Mouse (Mus musculus) NIH3T3 (cell line): Measurements from ENCODE around the gene Aes.

Experiments used
- DNase-seq: peaks from one replicate; pipeline ENCODE4 v3.0.0-alpha.2; 2012; ENCODE audit warnings: low read depth

The Aes gene

DNA sequence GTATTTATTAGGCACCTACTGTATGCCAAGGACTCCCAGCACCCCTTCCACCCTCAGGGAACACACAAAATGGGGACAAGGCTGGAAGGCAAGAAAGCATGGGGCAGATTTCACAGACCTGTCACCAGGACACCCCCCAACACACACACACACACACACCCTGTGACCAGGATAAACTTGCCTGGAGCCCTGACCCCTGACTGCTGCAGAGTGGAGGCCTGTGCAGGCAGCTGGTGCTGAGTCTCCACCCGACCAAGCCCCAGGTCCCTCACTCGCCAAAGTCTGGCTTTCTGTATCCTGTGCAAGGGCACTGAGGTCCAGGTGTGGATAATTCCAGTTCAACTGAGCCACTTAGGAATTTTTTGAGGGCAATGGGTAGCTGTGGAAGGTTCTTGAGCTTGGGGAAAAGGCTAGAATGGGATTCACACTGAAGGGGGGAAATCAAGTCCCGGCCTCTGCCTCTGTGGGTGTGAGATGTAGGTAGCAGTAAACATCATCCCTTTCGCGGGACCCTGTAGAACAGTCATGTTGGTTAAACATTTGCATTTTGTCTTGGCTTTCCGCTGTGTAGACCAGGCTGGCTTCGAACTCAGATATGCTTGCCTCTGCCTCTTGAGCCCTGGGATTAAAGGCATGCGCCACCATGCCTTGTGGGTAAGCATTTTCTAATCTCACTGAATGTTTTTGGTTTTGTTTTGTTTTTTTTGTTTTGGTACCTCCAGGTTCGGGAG lies 10.4 kb downstream of the Aes start:
- peak; percentile 42 for DNase-seq

DNA sequence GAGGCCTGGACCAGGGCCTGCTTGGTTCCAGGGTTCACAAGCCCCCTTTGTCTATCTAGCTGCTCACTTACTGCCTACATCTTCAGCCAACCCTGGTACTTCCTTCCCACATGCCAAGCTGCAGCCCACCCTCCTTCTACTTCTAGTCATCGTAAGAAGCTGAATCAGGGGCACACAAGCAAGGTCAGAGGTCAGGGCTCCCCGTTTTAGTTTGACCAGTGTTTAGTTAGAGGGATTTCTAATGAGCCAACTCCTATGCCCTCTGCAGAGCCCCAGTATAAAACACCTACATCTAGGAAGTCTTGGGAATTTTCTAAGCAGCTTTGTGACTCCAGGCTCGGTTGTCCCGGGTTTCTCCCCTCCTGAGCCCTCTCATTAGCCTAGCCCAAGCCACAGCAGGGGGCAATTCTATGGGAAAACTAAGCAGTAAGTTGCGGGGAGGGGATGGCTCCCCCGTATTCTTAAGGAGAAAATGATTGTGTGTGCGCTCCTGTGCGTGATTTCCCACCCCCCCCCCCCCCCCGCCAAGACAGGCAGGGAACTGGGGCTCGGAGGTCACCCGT lies 11.0 kb downstream of the Aes start:
- DNase-seq = no peak

DNA sequence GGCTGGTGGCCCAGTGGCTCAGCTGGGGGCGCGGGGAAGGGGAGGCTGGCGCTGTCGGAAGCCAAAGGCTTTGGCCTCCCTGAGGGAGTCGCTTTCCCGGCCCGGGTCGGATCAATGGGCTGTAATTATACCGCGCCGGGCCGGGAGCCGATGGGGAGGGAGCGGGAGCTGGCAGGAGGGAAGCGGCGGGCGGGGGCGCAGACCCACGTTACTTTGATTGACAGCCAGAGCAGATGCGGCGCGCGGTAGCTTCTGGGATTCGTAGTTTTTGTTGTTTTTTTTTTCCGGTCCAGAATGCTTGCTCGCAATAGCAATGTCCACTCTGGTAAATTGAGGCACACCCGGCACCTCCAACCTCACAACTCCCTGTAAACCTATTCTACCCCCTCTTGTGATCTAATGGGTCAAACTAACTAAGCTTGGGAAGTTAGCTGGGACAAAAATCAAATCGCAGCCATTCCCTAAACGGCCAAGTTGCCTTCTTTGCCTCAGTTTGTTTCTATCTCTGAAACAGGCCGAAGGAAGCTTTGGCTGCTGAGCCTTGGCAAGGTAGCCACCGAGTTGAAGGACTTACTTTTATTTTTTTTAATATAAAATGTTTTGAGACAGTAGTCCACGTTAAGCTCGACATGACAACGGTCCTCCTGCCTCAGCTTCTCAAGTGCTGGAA lies 11.7 kb downstream of the Aes start:
- DNase-seq = peak; percentile 98

DNA sequence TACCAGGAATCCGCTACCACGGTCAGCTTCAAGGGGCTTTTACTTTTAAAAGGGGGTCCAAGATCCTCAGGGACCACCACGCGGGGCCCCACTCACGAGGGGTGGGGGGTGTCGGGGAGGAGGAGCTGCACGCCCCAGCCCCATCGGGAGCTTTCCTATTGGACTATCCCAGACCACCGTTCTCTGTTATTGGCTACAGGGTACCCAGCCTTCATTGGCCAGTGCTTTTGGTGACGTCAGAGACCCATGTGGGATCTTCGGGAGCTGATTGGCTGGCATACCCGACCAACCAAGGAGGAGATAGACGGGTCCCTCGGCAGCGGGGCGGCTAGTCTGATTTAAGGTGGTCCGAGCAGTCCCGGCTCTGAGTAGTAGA lies 12.2 kb downstream of the Aes start:
- DNase-seq = peak; percentile 99

DNA sequence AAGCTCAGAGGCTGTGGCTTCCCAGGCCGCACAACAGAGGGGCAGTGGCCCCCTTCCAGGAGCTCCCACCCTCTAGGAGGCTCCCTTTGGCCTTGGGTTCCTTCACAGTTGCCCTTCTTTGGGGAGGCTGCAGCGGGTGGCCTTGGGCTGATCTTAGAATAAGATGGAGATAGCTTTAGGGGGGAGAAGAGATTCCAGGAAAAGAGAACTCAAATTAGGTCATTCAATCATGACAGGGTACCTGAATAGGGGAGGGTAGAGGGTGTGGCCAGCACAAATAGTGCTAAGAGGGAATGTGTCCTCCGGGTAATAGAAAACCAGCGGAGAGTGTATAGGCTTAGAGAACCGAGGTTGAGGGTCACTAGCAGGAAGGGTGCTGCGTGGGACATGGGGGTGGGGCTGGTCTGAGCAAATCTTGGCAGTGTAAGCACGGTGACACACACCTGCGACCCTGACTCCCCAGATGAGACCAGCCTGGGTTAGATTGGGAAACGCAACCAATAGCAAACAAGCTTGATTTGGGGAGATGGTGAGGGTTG lies 12.9 kb downstream of the Aes start:
- no peak for DNase-seq

DNA sequence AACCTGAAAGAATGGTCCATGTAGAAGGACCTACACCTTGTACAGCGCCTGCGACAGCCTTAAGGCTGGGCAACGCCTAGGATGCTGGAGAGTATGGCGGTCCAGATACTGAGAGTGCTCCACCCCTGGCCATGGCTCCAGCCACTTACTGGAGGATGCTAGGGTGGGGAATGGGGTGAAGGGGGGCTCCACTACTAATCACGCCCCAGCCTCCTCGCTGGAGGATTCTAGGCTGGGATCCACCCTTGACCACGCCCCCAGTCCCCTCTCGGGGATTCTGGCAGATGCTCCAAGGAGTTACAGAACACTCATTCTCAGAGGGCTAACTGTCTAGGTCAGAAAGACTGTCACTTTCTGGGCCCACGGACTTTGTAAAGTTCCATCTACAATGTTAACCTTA lies 13.7 kb downstream of the Aes start:
- DNase-seq = no peak

DNA sequence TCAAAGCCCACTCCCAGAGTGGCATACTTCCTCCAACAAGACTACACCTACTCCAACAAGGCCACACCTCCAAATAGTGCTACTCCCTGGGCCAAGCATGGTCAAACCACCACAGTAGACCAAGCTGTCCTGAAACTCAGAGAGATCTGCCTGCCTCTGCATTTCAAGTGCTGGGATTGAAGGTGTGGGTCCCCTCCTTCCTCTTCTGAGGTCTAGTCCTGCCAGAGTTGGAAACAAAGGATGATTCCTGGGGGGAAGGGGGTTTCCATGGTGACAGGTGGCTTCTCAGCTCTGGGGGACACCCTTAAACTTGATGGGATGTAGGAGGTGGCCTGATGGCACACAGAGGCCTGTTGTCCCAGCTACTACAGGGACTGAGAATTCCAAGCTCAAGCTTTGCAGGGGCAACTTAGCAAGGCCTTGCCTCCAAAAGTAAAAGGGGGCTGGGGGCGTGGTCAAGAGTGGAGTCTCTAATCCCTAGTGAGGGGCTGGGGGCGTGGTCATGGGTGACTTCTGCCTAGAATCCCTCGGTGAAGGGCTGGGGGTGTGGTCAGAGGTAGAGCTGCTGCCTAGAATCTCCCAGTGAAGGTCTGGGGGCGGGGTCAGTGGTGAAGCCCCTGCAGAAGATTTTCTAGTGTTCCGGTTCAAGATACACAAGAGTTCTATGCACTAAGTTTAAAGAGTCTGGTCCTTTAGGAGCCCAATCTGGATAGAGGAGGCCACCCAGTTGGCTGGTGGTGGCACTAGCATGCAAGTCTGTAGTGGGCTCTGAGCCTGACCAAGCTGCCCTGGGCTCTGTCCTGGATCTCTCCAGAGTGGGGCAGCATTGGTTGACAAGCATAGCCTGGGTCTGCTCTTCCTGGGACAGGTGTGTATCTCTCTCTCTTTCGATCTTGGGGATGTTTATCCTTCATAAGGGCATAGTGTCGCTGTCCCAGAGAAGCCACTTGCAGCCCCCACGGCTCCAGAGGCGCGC lies 15.1 kb downstream of the Aes start, which contains the start of gene Tle2:
TSS of gene Tle2 (plus strand) at position 481 of the 976 bp plus-strand sequence.
- DNase-seq = peak; percentile 60

DNA sequence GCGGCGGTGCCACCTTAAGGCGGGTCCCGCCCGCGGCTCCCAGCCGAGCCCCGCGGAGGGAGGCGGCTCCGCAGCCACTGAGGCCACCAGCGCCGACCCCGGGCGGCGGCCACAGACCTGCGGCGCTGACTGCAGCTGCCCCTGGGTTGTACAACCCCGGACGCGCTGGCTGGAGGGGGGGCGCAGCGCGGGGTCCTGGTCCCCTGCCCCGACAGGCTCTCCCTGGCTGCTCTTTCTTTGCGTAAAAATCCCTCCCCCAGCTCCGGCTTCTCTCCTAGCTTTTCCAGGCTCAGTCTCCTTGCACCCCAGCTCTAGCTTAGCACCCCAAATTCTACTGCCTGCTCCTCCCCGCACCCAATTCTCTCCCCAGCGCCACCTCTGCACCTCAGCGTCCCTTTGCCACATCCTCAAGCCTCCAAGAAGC lies 15.9 kb downstream of the Aes start:
- DNase-seq = peak; percentile 61

DNA sequence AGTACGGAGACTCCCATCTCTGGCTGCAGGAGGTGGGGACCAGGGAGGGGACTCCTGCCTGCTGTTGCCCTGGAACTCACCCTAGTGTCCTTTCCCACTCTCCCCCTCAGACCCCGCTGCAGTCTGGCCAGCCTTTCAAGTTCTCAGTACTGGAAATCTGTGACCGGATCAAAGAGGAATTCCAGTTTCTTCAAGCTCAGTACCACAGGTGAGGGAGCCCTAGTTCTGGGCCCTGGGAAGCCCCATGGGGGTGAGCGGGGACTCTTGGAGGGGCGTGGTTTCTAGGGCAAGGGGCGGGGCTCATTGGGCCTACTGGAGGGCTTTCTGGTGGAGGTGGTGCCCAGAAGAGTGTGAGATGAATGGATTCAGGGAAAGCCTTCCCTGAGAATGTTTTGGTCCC lies 16.4 kb downstream of the Aes start:
- DNase-seq = peak; percentile 74

DNA sequence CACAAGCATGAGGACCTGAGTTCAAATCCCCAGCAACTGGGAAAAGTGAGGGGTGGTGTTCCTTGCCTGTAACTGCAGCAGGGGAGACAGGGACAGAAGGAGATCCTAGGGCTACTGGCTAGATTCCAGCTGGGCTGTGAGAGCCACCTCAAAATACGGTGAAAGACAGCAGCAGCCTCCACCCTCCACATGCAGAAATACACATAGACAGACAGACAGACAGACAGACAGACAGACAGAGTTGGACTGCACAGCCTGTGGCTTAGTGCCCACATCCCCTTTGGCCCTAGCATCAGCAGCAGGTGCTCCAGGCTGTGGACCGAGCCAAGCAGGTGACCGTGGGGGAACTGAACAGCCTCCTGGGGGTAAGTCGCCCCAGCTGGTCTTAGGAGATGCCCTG lies 20.7 kb downstream of the Aes start:
- DNase-seq = no peak

DNA sequence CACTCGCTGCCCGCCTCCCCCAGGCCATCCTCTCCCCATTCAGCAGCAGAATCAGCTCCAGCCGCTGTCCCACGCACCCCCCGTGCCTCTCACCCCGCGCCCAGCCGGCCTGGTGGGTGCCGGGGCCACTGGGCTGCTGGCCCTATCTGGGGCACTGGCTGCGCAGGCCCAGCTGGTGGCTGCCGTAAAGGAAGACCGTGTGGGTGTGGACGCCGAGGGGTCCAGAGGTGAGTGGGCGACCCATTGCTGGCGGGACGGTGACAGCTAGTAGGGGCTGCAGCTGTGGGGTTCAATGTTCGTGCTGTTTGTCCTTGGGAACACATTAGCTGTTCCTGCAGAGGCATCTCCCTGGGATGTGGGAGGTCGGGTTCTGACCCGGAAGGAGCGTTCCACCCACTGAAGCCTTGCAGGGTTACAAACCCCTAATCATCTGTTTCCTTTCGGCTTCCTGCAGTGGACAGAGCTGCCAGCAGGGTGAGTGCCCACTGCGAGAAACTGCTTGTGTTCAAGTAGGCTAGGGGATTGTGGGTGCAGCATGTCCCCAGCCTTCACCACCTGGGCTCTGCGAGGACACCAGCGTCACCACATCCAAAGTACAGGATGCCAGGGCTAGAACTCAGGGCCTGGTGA lies 21.3 kb downstream of the Aes start:
- DNase-seq = no peak

DNA sequence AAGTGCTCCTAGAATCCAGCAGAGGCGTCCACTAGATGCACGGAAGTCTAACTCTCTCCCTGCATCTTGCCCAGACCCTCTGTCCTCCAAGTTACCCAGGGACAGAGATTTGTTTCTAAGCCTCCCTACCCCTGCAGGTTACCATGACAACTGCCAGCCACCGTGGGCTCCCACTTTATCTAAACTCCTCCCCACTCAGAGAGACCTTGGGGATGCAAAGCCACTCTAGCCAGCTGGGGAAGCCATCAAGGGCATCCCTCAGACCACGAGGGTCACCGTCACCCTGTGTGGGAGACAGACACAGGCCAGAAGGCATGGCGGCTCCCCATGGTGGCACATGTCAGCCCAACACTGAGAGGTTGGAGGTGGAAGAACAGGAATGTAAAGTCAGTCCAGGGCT lies 24.1 kb downstream of the Aes start:
- no peak for DNase-seq

DNA sequence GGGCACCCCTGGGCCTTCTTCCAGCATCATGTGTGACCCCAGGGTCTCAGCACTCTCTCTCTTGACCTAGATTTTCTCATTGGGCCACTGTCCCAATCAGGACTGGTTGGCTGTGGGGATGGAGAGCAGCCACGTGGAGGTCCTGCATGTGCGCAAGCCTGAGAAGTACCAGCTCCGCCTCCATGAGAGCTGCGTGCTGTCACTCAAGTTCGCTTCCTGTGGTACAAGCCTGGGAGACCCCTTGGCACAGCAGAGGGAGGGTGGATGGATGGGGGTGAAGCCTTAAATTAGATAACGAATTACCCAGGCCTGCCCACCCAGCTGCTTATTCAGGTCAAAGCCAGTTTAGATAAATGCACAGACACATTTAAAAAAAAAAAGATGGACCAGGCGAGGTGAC lies 29.5 kb downstream of the Aes start:
- no peak for DNase-seq

DNA sequence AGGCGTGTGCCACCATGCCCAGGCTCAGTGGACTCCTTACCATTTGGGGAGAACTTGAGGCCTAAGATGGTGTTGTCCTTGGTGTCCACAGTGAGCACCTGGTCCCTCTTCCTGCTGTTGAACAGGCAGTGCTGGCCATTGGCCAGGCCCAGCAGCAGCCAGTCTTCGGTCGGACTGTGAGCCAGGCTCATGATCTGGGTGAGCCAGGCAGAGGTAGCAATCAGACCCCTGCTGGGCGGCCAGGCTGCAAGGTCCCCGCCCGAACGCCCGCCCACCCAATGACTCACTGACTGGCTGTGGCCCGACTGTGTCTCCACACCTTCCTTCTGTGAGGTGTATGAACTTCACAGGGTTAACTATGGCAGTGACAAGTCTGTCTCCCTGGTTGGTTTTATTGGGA lies 32.6 kb downstream of the Aes start:
- peak; percentile 50 for DNase-seq

DNA sequence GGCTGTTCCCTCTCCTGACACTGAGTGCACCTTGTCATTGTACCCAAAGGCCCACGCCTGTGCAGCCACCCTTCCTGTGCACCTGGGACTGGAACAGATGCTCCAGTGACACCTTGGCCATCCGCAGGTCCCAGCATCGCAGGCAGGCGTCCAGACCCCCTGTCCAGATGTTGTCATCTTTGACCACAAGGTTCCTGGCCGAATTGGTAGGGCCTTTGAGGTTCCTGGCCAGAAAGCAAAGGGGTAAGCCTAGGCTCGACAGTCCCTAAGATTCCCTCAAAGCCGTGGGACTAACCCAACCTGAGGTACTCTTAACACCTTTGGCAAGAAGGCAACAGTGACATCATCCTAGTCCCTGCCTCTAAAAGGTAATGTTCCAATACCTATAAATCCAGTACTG lies 33.3 kb downstream of the Aes start:
- DNase-seq = no peak

DNA sequence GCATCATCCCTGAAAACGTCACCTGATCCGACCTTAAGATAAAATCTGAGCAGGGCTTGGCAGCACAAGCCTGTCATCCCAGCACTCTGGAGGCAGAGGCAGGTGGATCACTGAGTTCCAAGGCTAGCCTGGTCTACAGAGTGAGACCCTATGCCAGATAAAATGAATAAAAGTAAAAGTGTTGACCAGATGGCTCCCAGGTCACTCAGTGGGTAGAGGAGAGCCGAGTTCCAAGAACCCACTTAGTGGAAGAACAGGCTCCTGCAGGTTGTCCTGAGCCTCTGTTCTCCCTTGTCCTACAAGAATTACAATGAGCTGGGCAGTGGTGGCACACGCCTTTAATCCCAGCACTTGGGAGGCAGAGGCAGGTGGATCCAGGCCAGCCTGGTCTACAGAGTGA lies 33.9 kb downstream of the Aes start:
- no peak for DNase-seq

DNA sequence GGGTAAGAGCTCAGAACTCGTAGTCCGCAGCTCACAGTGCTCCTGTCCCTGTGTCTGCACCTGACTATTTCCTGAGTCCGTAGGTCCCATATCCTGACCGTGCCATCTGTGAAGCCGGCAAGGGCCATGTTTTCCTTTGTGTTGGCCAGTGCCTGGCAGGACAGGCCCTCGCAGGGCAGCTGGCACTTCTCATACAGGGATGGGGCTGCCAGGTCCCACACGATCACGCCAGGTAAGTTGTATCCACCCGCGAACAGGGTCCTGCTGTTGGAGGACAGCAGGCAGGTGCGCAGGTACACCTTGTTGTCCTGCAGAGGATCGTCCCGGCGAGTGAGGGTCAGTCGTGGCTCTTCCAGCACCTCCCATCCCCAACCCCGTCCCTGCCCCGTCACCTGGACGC lies 34.6 kb downstream of the Aes start:
- no peak for DNase-seq

DNA sequence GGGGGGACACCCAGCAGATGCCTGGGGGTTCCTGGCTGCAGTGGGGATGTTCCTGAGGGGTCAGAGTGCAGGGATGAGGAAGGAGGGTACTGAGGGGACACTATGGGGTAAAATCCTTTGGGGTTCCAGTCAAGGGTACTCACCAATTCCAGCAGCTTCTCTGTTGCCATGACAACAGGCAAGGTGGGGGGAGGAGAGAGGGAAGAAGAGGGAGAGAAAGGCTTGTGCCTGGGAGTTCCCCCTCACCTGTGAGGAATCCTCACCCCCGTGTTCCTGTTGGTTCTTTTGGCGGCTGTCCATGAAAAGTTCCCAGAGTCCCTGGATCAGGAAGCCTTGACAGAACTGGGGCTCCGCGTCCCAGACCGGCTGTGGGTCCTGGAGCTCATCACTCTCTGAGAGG lies 36.3 kb downstream of the Aes start:
- DNase-seq = no peak

DNA sequence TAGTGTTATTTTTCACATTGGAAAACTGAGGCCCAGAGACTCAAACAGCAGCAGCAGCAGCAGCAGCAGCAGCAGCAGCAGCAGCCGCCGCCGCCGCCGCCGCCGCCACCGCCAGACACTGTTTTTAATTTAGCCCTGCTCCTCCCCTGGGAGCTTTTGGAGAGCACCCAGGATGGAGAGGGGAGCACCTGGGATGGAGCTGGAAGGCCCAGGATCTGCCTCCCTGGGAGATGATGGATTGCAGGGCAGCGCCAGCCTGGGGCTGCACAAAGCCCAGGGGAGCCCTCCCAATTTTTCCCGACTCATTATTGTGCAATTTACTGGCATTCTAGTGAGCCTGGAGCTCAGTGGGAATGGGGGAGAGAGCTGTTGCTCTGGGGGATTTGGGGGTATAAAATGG lies 37.3 kb downstream of the Aes start:
- DNase-seq = peak; percentile 98

DNA sequence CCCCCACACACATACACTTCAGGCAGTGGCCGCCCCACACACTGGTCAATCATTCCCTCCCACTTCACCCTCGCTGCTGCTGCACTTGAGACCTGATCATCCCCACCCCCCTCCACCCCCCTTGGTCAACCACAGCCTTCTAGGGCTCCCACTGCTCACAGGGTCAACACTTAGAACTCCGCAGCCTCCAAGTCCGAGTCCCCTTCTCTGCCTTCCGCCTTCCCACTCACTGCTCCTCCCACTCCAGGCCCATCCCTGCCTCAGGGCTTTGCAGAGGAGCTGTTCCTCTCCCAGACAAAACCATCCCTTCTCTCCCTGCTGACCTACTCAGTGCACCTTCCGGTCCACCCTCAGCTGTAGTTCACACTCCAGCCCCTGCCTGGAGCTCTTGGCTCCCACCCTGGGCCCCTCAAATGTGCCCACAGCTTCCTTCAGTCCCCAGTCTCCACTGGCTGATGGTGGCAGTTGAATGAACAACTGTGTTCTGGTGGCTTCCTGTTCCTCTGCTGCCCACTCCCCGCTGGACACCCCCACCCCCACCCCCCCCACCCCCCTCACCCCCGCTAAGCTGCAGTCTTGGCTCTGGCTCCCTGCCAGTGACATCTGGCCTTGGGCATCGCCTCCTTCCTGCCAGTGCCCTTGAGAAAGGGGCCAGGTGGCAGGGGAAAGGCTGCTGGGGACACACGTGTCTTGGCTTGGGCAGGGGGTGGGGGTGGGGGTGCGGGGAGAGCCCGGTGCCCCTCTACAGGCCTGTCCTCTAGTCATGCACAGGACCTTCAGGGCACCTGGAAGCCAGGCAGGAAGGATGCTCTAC lies 38.1 kb downstream of the Aes start:
- peak; percentile 97 for DNase-seq

DNA sequence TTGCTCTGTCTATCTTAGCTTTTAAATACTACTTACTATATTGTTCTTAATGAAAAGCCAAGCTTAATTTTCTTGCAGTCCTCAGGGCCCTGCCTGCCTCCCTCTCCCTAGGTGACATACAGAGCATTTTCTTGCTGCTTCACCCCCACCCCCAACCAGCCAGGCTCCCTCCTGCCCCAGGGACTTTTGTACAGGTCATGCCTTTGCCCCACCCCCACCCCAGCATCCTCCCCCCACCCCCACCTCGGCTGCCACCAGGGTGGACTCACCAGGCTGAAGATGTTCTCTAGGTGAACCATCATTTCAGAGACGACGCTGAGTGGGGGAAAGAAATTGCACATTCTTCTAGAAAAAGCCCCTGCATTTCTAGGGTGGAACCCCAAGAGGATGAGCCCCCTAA lies 39.1 kb downstream of the Aes start:
- no peak for DNase-seq
